Mouse (Mus musculus) kidney, adult 2 months (tissue): ENCODE measurements at regions not wholly inside any gene's neighbourhood (a gene's known extent, or its start where the extent isn't known, plus 50 kb on each side); places are given as distances from the start of the nearest gene placed in this dataset.

ENCODE experiments used
- DNase-seq: peaks from one replicate; pipeline ENCODE4 v3.0.0; 2021
- H3K27ac ChIP-seq: fragments of 200-500 bp; 2 replicates; pipeline ENCODE4 v1.5.1; 2012; ENCODE audit warnings: low read depth, low read length, control low read depth, inconsistent platforms; ENCODE audit not compliant: insufficient read depth
- H3K27me3 ChIP-seq: fragments of 200-500 bp; replicated peaks from 2 replicates; pipeline ENCODE4 v1.6.1; 2012; ENCODE audit warnings: mild to moderate bottlenecking, moderate library complexity, low read length, inconsistent platforms; ENCODE audit not compliant: control insufficient read depth, insufficient read depth
- H3K36me3 ChIP-seq: fragments of 200-500 bp; 2 replicates; pipeline ENCODE4 v1.6.1; 2012; ENCODE audit warnings: mild to moderate bottlenecking, moderate library complexity, low read length, inconsistent platforms; ENCODE audit not compliant: control insufficient read depth, insufficient read depth
- H3K4me1 ChIP-seq: fragments of 200-500 bp; 2 replicates; pipeline ENCODE4 v1.6.1; 2011; ENCODE audit warnings: low read length; ENCODE audit not compliant: control insufficient read depth, insufficient read depth
- H3K4me3 ChIP-seq: fragments of 200-500 bp; 2 replicates; pipeline ENCODE4 v1.5.1; 2011; ENCODE audit warnings: mild to moderate bottlenecking, low read depth, low read length, control low read depth; ENCODE audit not compliant: insufficient read depth
- CTCF ChIP-seq: fragments of 200-500 bp; conservative IDR thresholded peaks from 2 replicates; pipeline ENCODE4 v1.5.1; 2011; ENCODE audit warnings: low read depth, mild to moderate bottlenecking, control low read depth, low read length, moderate library complexity, mixed read lengths; ENCODE audit not compliant: insufficient read depth, insufficient read length
- POLR2A ChIP-seq: fragments of 200-500 bp; IDR thresholded peaks from one replicate; pipeline ENCODE4 v1.6.1; 2011; ENCODE audit warnings: low read depth, low read length, control low read depth
- WGBS: fragments of 180-500 bp; shearing (Covaris S2); methylation state at CpG from one replicate; pipeline ENCODE4 v1.1.7; 2018; 5-methylcytosine and 5-hydroxymethylcytosine counted together

DNA sequence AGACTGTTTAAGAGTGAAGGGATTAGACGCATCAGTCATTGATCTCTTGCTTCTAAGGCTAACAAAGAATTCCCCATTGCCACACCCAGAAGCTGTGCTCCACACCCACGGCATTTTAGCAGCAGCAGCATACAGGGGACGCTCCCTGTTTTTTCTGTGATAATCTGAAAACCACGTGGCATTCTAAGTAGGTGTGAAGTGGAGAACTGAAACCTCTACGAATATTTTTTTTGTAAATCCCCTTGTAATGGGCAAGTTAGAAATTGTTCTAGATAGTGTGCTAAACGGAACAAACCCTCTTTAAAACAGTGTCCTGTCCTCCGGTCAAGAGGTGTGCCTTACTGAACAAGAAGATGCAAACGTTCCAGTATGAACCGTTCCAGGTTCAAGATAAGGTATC, 325.8 kb upstream of the Epha4 start:
- DNase-seq: no peak
- Histone ChIP-seq H3K27me3 (no peaks in the 10 kb centered on the region; the same call in 1 of the 2 replicates), H3K27ac (no peak overlapping the region), H3K4me1 (no peaks in the 10 kb centered on the region), H3K4me3 (no peak overlapping the region), H3K36me3 (no peaks in the 10 kb centered on the region)
- WGBS: 60% methylated on average over 9 of the region's 9 CpGs
- no peak for TF ChIP-seq CTCF
- TF ChIP-seq POLR2A: no peak

DNA sequence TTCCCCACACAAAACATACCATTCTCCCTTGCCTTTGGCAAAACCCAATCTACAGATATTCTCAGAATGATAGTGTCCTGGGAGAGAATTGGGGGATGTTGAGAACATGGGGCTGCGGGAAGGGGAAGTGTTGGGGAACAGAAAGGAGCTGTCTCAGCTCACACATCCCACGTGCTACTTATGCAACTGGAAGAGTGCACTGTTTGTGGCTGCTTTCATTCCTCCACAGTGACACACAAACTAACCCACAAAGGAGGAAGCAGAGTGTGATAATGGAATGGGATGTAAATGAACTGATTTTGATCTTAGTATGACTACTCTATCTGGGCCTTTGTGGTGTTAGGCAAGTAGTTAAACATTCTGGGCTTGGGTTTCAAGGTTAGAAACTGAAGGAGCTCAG, 317.3 kb upstream of the Epha4 start:
- WGBS: 71% methylated on average over 2 of the region's 2 CpGs
- TF ChIP-seq POLR2A (no peak), CTCF (no peak)
- no peak for DNase-seq
- Histone ChIP-seq H3K27ac (no peak overlapping the region), H3K4me1 (no peaks in the 10 kb centered on the region), H3K4me3 (no peak overlapping the region), H3K36me3 (no peaks in the 10 kb centered on the region), H3K27me3 (no peaks in the 10 kb centered on the region)

DNA sequence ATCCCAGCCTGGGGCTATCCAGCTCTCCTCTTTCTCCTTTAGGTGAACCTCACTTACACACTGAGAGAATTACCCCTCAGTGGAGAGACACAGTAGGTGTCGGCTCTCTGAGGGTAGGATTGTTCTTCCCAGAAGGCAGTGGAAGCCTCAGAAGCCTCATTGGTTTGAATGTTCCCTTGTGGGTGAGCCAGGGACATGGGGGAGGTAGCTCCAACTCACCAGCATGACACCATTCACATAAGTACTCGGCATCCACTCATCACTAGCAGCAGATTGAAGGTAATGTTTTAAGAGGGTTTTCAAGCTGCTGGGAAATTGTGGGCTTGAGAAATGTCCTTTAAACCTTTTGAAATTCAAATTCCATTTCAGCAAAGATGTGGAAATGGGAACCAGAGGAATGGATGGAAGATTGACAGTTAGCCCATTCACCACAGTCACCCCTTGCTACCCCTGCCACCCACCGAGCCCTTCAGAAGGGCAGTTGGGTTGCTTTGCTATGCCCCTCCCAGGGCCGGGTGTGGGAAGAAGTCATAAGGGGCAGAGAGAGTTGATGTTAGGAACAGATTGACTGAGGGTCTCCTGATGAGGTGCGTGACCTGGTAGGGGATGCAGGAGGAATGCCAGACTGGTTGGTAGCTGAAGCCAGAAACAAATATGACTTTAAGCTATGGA, 310.0 kb upstream of the Epha4 start:
- H3K27me3 ChIP-seq: no peaks in the 10 kb centered on the region
- DNase-seq: no peak
- H3K27ac ChIP-seq: no peak overlapping the region
- no peaks in the 10 kb centered on the region for H3K4me1 ChIP-seq
- TF ChIP-seq POLR2A: no peak
- no peaks in the 10 kb centered on the region for H3K36me3 ChIP-seq
- 34% methylated on average over 5 of the region's 5 CpGs for WGBS
- no peak overlapping the region for H3K4me3 ChIP-seq

DNA sequence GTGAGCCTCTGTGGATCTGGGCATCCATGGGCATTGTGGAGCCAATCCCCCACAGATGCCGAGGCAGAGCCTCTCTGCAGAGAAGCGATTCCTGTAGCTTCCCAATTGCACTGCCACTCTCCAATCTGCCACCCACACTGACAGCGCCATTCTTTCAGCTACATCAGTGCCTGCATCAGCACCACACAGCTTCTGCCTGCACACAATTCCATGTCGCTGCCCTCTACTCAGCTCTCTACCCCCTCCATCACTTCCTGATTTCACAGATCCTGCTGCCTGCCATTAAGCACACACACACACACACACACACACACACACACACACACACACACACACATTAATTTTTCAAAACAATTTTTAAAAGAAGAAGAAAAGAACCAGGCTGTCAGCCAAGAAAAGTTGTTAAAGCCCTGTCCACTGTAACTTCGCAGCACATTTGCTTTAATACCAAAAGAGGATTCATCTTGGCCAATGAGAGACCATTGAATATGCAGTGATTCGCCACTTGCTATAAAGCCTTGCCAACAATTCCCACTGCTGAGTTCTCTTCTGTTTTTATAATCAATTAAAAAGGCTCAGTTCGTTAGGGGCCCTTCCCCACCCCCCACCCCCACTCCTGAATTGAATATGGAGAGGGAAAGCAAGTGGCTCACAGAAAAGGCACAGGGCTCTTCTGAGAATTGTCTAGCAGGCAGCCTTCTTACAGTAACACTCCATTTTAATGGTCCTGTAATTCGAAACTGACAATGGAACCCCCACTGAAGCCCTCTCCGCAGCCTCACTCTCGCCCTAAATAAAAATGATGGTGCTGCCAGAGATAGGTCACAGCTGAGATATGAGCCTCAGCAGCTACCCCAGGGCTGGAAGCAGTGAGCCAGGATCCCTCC, 309.2 kb upstream of the Epha4 start:
- DNase-seq: no peak
- Histone ChIP-seq H3K4me3 (no peak overlapping the region), H3K27ac (no peak overlapping the region), H3K36me3 (no peaks in the 10 kb centered on the region), H3K27me3 (no peaks in the 10 kb centered on the region), H3K4me1 (no peaks in the 10 kb centered on the region)
- no peak for TF ChIP-seq POLR2A
- no peak for TF ChIP-seq CTCF
- 20% methylated on average over 10 of the region's 10 CpGs for WGBS

DNA sequence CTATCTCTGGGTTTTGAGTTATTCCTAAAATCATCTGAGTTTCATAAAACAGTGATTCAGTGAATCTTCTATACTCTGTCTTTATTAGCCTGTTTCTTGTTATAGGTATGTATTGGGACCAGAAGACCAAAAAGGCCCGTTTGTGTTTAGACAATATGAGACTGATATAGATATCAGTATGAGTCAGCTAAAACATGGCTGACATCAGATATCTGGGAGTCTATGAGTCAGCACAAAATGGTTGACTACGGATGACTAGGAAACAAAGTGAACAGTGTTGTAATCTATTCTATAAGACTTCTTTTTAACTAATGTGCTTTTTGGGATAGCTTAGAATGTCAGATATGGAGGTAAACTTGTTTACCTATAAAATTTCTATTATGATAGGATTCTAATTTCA, 305.2 kb upstream of the Epha4 start:
- WGBS: 70% methylated on average over 2 of the region's 2 CpGs
- Histone ChIP-seq H3K4me3 (no peak overlapping the region), H3K27ac (no peak overlapping the region), H3K36me3 (no peaks in the 10 kb centered on the region), H3K4me1 (no peaks in the 10 kb centered on the region), H3K27me3 (no peaks in the 10 kb centered on the region)
- DNase-seq: no peak
- TF ChIP-seq POLR2A (no peak), CTCF (no peak)

DNA sequence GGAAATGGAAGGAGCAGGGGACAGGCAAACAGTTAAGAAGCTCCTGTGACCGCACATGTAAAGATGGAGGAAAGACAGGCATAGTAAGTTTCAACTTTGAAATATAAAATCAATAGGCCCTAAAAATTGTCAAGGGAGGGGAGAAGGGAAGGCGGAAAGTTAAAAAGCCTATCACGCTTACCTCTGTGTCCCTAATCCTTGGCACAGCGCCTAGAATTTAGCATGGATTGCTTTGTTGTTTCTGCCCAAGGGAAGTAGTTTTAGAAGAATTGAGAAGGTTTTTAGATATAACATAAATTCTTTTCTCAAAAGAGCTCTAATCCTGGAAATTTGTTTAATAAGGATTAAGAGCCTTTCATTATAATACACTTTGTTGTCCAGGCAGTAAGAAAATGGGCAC, 300.6 kb upstream of the Epha4 start:
- Histone ChIP-seq H3K4me3 (no peak overlapping the region), H3K36me3 (no peaks in the 10 kb centered on the region), H3K27ac (no peak overlapping the region), H3K27me3 (no peaks in the 10 kb centered on the region), H3K4me1 (no peaks in the 10 kb centered on the region)
- no peak for TF ChIP-seq CTCF
- 88% methylated on average over 4 of the region's 4 CpGs for WGBS
- no peak for DNase-seq

DNA sequence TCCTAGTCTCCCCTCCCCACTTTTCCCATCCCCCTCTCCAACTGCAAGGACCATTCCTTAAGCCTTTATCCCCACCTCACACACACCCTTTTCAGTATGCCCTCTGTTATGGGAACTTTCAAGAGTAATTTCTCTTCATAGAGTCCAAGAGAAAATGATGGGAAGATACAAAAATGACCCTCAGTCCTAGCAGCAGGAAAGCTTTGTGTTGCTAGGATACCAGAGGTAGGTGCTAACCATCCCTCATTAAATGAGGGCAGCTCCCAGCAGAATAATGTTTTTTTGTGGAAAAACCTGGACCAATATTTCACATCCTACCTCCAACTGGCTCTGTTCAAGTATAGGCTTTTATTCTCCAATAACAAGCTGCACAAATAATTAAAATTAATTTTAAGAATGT, 296.7 kb upstream of the Epha4 start:
- no peak for DNase-seq
- Histone ChIP-seq H3K4me3 (no peak overlapping the region), H3K4me1 (no peaks in the 10 kb centered on the region), H3K36me3 (no peaks in the 10 kb centered on the region), H3K27me3 (no peaks in the 10 kb centered on the region), H3K27ac (no peak overlapping the region)
- TF ChIP-seq CTCF (no peak), POLR2A (no peak)

DNA sequence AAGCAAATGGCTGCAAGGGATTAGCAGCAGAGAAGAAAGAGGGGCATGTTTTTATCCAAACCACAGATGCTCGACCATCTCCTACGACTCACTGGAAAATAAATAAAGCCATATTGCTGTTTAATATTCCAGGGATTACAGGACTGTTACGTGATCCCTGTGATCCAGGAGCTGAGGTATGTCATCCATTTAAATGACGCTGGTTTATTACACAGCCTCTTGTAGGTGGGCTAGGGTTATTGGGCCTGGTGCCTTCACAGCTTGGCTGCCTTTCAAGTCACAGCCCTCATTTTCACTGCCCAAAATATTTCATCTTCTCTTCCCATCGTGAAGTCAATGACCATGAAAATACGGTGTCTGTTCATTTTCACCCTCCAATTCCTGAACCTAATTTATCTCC, 276.1 kb upstream of the Epha4 start:
- no peak overlapping the region for H3K27ac ChIP-seq
- TF ChIP-seq CTCF (no peak), POLR2A (no peak)
- WGBS: 66% methylated on average over 6 of the region's 6 CpGs
- no peaks in the 10 kb centered on the region for H3K27me3 ChIP-seq
- no peaks in the 10 kb centered on the region for H3K36me3 ChIP-seq
- no peak overlapping the region for H3K4me3 ChIP-seq
- DNase-seq: no peak
- no peaks in the 10 kb centered on the region for H3K4me1 ChIP-seq
